In the genomic region with DNA sequence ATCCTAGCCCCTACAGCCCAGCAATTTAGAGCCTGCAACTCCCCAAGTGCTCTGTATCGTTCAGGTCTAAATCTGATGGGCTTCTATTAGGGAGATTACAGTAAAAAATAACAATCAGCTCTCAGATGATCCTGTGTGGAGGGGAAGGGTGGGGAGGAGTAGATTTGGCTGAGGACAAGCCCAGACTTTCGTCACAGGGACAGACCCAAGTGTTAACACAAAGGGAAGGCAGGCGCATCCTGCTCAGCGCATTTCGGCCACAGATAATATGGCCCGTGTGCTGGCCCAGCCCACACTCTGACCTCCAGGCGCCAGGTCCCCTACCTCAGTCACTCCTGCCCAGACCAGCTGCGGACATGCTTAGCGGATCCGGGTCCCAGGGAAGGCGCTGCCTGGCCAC, we compare ENCODE assay signal across 8 mouse cellular contexts.
DNase-seq lines count a peak whose midpoint lies in the region; ATAC-seq and TF ChIP-seq lines count a peak whose summit lies in the region.

No protein-coding gene starts in this region.

- ATAC-seq in embryonic facial prominence, embryonic 15.5 days (ENCODE audit: insufficient number of reproducible peaks, low FRiP score, low TSS enrichment, low read depth) = peak; percentile 74
- peak; percentile 72 for ATAC-seq in heart, embryonic 15.5 days (replicated peaks; ENCODE audit: insufficient number of reproducible peaks, insufficient read depth, low FRiP score, low read depth)
- peak; percentile 64 for ATAC-seq in liver, embryonic 12.5 days

- peaks cover 24% of the 10 kb centered on the region for H3K36me3 ChIP-seq in C2C12 (ENCODE audit: control insufficient read depth, insufficient read depth)
- 0 out of 2 replicates have a peak, but pooled peaks cover 7% of the 10 kb centered on the region for H3K36me3 ChIP-seq in embryonic facial prominence, embryonic 15.5 days
- peaks cover 10% of the 10 kb centered on the region for H3K36me3 ChIP-seq in heart, embryonic 15.5 days
- no peaks in the 10 kb centered on the region for H3K36me3 ChIP-seq in liver, embryonic 12.5 days

- peaks cover 52% of the 10 kb centered on the region for H3K79me3 ChIP-seq in C2C12 (ENCODE audit: low read depth)

- H3K27ac ChIP-seq in embryonic facial prominence, embryonic 15.5 days (replicated peaks) = peak overlapping the region; percentile 92
- peak overlapping the region; percentile 93 for H3K27ac ChIP-seq in heart, embryonic 15.5 days
- H3K27ac ChIP-seq in liver, embryonic 12.5 days = peak overlapping the region; percentile 70

- peak overlapping the region; percentile 60 for H3K9ac ChIP-seq in embryonic facial prominence, embryonic 15.5 days
- peak overlapping the region; percentile 70 for H3K9ac ChIP-seq in heart, embryonic 15.5 days
- peak overlapping the region; percentile 59 for H3K9ac ChIP-seq in liver, embryonic 12.5 days

- H3K4me3 ChIP-seq in C2C12 (ENCODE audit: insufficient read depth, poor library complexity, severe bottlenecking) = peak overlapping the region; percentile 65
- peak overlapping the region; percentile 59 for H3K4me3 ChIP-seq in embryonic facial prominence, embryonic 15.5 days (replicated peaks)
- peak overlapping the region; percentile 60 for H3K4me3 ChIP-seq in heart, embryonic 15.5 days
- H3K4me3 ChIP-seq in liver, embryonic 12.5 days = peak overlapping the region; percentile 45

- TF ChIP-seq CTCF in C2C12 (IDR thresholded peaks at IDR 0.05; ENCODE audit: control insufficient read depth, insufficient read depth, insufficient read length) = no peak

- no peaks in the 10 kb centered on the region for H3K27me3 ChIP-seq in C2C12 (ENCODE audit: control insufficient read depth, insufficient read depth, insufficient read length)
- no peaks in the 10 kb centered on the region for H3K27me3 ChIP-seq in embryonic facial prominence, embryonic 15.5 days
- H3K27me3 ChIP-seq in heart, embryonic 15.5 days = no peaks in the 10 kb centered on the region
- H3K27me3 ChIP-seq in liver, embryonic 12.5 days (replicated peaks) = peaks cover 2% of the 10 kb centered on the region; the same call in 1 of the 2 replicates

- peak overlapping the region; percentile 65 for H3K4me2 ChIP-seq in embryonic facial prominence, embryonic 15.5 days (replicated peaks)
- H3K4me2 ChIP-seq in heart, embryonic 15.5 days = peak overlapping the region; percentile 75
- peak overlapping the region; percentile 55 for H3K4me2 ChIP-seq in liver, embryonic 12.5 days

- WGBS in embryonic facial prominence, embryonic 15.5 days = under 1% methylated on average over 11 of the region's 11 CpGs
- 4% methylated on average over 11 of the region's 11 CpGs for WGBS in heart, embryonic 15.5 days
- WGBS in liver, embryonic 12.5 days (ENCODE audit: insufficient replicate concordance) = under 1% methylated on average over 11 of the region's 11 CpGs

- peaks cover 66% of the 10 kb centered on the region for H3K4me1 ChIP-seq in embryonic facial prominence, embryonic 15.5 days
- H3K4me1 ChIP-seq in heart, embryonic 15.5 days (replicated peaks) = peaks cover 71% of the 10 kb centered on the region
- H3K4me1 ChIP-seq in liver, embryonic 12.5 days = peaks cover 19% of the 10 kb centered on the region

- H3K79me2 ChIP-seq in C2C12 (ENCODE audit: control insufficient read depth, insufficient read depth) = peaks cover 62% of the 10 kb centered on the region

- peak; percentile 95 for DNase-seq in brain, adult 2 months (ENCODE audit: low read depth, low spot score)
- DNase-seq in kidney, postnatal 14 days = peak; percentile 81
- peak; percentile 74 for DNase-seq in neural tube, embryonic 10.5 days (ENCODE audit: extremely low spot score, low spot score)
- no peak for DNase-seq in thymus, postnatal 25 days

- peak overlapping the region; percentile 46 for H3ac ChIP-seq in C2C12 (ENCODE audit: control insufficient read depth, insufficient read length, low read depth)

- H3K9me3 ChIP-seq in embryonic facial prominence, embryonic 15.5 days (replicated peaks) = 0 out of 2 replicates have a peak, but pooled peaks cover 6% of the 10 kb centered on the region
- H3K9me3 ChIP-seq in heart, embryonic 15.5 days (replicated peaks) = peaks cover 7% of the 10 kb centered on the region; the same call in 1 of the 2 replicates
- H3K9me3 ChIP-seq in liver, embryonic 12.5 days (replicated peaks) = peaks cover 7% of the 10 kb centered on the region

TF ChIP-seq in C2C12, 6 proteins besides CTCF, POLR2A, EP300 and RAD21:
- TF ChIP-seq CEBPB (IDR thresholded peaks at IDR 0.05; ENCODE audit: low read depth) (peak; percentile 58), MYOD1 (IDR thresholded peaks at IDR 0.05; ENCODE audit: control insufficient read depth, insufficient read length, low read depth) (no peak)
